Mouse (Mus musculus) granulocyte monocyte progenitor cell, adult 5-6 weeks (primary cell): ENCODE results near the gene Npy2r. TPM values are rescaled to one million over a fixed set of nuclear protein-coding genes. Genes with fewer than 3 reads are reported as not detected.

Source experiments
- ATAC-seq: replicated peaks from 2 replicates; pipeline ENCODE4 v1.8.0; 2016; ENCODE audit warnings: mild to moderate bottlenecking, moderate TSS enrichment, inconsistent platforms; ENCODE audit not compliant: poor library complexity, severe bottlenecking
- total RNA-seq, 2 experiments: library from RNA; stranded (forward) in 1 of 2; stranded (reverse) in 1 of 2; fragments of 200-712, 200-1000 nt in 1 of 2; fragments of >200 nt in 1 of 2; fragmentation: Nextera tagmentation in 1 of 2; gene quantifications; 2 replicates each; pipeline ENCODE4 v1.2.3; 2014 to 2017

Gene Npy2r
- total RNA-seq (2014; fragmentation: Nextera tagmentation) = not detected in 2 replicates
- not detected in 2 replicates for total RNA-seq (2017)

GRCm38 (mm10) chr3:82547908-82548721 lies at the start of gene Npy2r:
TSS of gene Npy2r (minus strand) at chr3:82548084.
- ATAC-seq = peak; percentile 22; the same call in 1 of the 2 replicates

DNA sequence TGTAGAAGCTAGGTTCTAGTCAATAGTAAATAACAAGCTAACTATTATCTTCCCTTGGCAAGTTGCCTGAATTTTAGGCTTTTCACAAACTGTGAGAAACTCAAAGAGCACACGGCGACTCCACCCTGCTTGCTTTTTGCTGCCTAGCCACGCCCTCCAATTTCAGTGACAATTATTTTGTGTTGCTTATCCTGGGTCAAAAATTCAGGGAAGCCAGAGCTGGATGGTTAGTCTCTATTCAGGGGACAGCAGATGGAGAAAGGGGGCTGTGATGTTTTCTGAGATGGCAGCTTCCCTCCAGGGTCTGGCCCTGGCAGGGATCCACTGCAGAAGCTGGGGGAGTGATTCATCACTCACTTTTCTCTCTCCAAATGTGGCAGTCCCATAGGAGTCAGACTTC lies 9.9 kb upstream of the Npy2r start:
- no peak for ATAC-seq

GRCm38 (mm10) chr3:82556311-82556828 lies 8.5 kb upstream of the Npy2r start:
- no peak for ATAC-seq

- no peak for ATAC-seq
Observed at GRCm38 (mm10) chr3:82549932-82550331, 2.0 kb upstream of the Npy2r start.

DNA sequence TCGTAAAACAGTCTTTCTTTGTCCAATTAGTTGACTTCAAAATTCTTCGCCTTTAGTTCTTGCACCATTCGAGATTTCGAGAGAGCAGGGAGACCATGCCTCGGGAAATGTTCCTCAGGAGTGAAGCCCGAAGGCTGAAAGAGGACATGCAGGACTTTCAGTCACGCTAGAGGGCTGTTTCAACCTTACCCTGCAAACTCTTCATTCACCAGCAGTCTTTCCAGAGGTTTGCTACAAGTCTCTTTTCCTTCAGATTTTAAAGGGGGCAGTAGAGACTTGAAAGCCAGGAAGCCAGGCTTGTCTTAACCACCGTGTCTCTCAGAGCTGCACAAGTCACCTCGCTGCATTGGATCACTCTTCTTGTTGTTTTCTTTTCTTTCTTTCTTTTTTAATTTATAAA lies 869 bp upstream of the Npy2r start:
- no peak for ATAC-seq

- ATAC-seq = no peak
Observed at GRCm38 (mm10) chr3:82541449-82541848, 6.4 kb downstream of the Npy2r start.

GRCm38 (mm10) chr3:82539951-82540350 lies 7.9 kb downstream of the Npy2r start:
- ATAC-seq = no peak

DNA sequence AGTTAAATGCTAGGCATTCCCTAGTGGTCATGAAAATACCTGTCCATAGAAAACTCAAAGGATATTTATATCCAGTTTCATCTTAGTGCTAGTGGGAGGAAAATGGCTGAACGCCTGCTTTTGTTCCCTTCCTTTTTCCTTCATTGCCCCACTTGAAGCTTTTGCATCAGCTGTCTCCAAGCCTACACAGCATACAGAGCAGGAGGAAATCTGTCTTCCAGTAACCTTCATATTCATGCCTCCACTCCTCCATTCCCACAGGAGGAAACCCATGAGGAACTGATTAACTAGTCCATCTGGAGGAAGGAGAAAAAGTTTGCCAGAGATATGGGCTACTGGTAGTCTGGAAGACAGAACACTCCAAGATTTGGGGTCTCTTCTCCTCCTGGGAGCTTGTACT lies 23.1 kb downstream of the Npy2r start:
- ATAC-seq = no peak

DNA sequence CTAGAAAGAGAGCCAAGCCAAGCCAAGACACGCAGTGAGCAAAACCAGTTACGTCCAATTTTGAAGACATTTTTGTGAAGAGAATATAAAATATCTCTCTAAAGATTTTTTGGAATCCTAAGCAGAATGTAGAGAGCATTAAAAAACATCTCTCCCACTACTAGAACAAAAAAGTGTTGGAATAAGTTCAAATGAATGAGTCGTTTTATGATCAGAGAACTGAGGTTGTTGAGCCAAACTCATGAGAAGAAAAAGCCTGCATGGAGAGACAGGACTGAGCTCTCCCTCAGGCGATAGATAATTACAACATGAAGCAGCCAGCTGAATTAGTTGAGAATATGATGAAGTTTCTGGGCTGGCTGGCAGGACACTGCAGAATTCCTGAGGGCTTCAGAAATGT lies 49.9 kb downstream of the Npy2r start:
- no peak for ATAC-seq

Other genes starting within 250 kb of the Npy2r start
- gene Map9, start 190.0 kb downstream of the Npy2r start, total RNA-seq (2014; fragmentation: Nextera tagmentation) = 0.49 and 0.52 TPM in 2 replicates
- 1.9 and 13.8 TPM in 2 replicates for gene Map9, start 190.0 kb downstream of the Npy2r start, total RNA-seq (2017)